Mouse (Mus musculus): Measurements from ENCODE around the gene Adgrv1. TPM values are rescaled to one million over a fixed set of nuclear protein-coding genes. Genes with fewer than 3 reads are reported as not detected.
"Not testable (repeated sequence)": the region's sequence is repeated elsewhere in the genome, so short reads cannot be mapped to it uniquely, and the experiment has no call there.

Gene Adgrv1
- polyA plus RNA-seq, 1 experiment from 2014 or later = 9.8 TPM

- not testable (repeated sequence) for H3K4me3 ChIP-seq (replicated peaks); H3K27ac ChIP-seq (replicated peaks); H3K4me2 ChIP-seq; H3K27me3 ChIP-seq (replicated peaks); H3K9me3 ChIP-seq (replicated peaks); H3K9ac ChIP-seq (replicated peaks); H3K4me1 ChIP-seq; ATAC-seq (ENCODE audit: low FRiP score); H3K36me3 ChIP-seq
- 86% methylated on average over 4 of the region's 4 CpGs for WGBS
Observed at GRCm38 (mm10) chr13:81267489-81267888, 365.5 kb downstream of the Adgrv1 start.

GRCm38 (mm10) chr13:81264465-81264864, 368.5 kb downstream of the Adgrv1 start:
- WGBS = 89% methylated on average over 1 of the region's 1 CpGs
- ATAC-seq (ENCODE audit: low FRiP score) = no peak
- no peaks in the 10 kb centered on the region for H3K27me3 ChIP-seq (replicated peaks)
- no peak overlapping the region for H3K27ac ChIP-seq (replicated peaks)
- H3K9me3 ChIP-seq (replicated peaks) = no peaks in the 10 kb centered on the region
- no peaks in the 10 kb centered on the region for H3K36me3 ChIP-seq
- no peak overlapping the region for H3K4me2 ChIP-seq
- no peak overlapping the region for H3K9ac ChIP-seq (replicated peaks)
- no peaks in the 10 kb centered on the region for H3K4me1 ChIP-seq
- H3K4me3 ChIP-seq (replicated peaks) = no peak overlapping the region

- Histone ChIP-seq H3K9me3 (replicated peaks) (no peaks in the 10 kb centered on the region), H3K9ac (replicated peaks) (no peak overlapping the region), H3K4me3 (replicated peaks) (no peak overlapping the region), H3K27me3 (replicated peaks) (no peaks in the 10 kb centered on the region), H3K36me3 (no peaks in the 10 kb centered on the region), H3K4me1 (no peaks in the 10 kb centered on the region), H3K27ac (replicated peaks) (no peak overlapping the region), H3K4me2 (no peak overlapping the region)
- 95% methylated on average over 2 of the region's 2 CpGs for WGBS
- no peak for ATAC-seq (ENCODE audit: low FRiP score)
Observed at GRCm38 (mm10) chr13:81241181-81241580, 391.8 kb downstream of the Adgrv1 start.

GRCm38 (mm10) chr13:81239836-81240235, 393.1 kb downstream of the Adgrv1 start:
- H3K4me1 ChIP-seq = no peaks in the 10 kb centered on the region
- no peaks in the 10 kb centered on the region for H3K9me3 ChIP-seq (replicated peaks)
- no peaks in the 10 kb centered on the region for H3K36me3 ChIP-seq
- H3K27ac ChIP-seq (replicated peaks) = no peak overlapping the region
- no peak overlapping the region for H3K4me3 ChIP-seq (replicated peaks)
- no peaks in the 10 kb centered on the region for H3K27me3 ChIP-seq (replicated peaks)
- WGBS = 95% methylated on average over 10 of the region's 10 CpGs
- H3K4me2 ChIP-seq = no peak overlapping the region
- H3K9ac ChIP-seq (replicated peaks) = no peak overlapping the region
- no peak for ATAC-seq (ENCODE audit: low FRiP score)

- Histone ChIP-seq H3K4me1 (no peaks in the 10 kb centered on the region), H3K9ac (replicated peaks) (no peak overlapping the region), H3K27me3 (replicated peaks) (no peaks in the 10 kb centered on the region), H3K4me2 (no peak overlapping the region), H3K4me3 (replicated peaks) (no peak overlapping the region), H3K9me3 (replicated peaks) (no peaks in the 10 kb centered on the region), H3K36me3 (no peaks in the 10 kb centered on the region), H3K27ac (replicated peaks) (no peak overlapping the region)
- ATAC-seq (ENCODE audit: low FRiP score) = no peak
- WGBS = 94% methylated on average over 3 of the region's 3 CpGs
Observed at GRCm38 (mm10) chr13:81239427-81239826, 393.5 kb downstream of the Adgrv1 start.

- WGBS = 94% methylated on average over 7 of the region's 7 CpGs
- ATAC-seq (ENCODE audit: low FRiP score) = no peak
- H3K4me3 ChIP-seq (replicated peaks) = no peak overlapping the region
- H3K27ac ChIP-seq (replicated peaks) = no peak overlapping the region
- H3K27me3 ChIP-seq (replicated peaks) = no peaks in the 10 kb centered on the region
- H3K4me2 ChIP-seq = no peak overlapping the region
- no peak overlapping the region for H3K9ac ChIP-seq (replicated peaks)
- no peaks in the 10 kb centered on the region for H3K4me1 ChIP-seq
- no peaks in the 10 kb centered on the region for H3K36me3 ChIP-seq
- no peaks in the 10 kb centered on the region for H3K9me3 ChIP-seq (replicated peaks)
Observed at GRCm38 (mm10) chr13:81238855-81239254, 394.1 kb downstream of the Adgrv1 start.

- H3K27ac ChIP-seq (replicated peaks) = no peak overlapping the region
- ATAC-seq (ENCODE audit: low FRiP score) = no peak
- WGBS = 88% methylated on average over 5 of the region's 5 CpGs
Observed at GRCm38 (mm10) chr13:81237947-81238346, 395.0 kb downstream of the Adgrv1 start.

GRCm38 (mm10) chr13:81236758-81237395, 396.1 kb downstream of the Adgrv1 start:
- no peaks in the 10 kb centered on the region for H3K36me3 ChIP-seq
- no peak for ATAC-seq (ENCODE audit: low FRiP score)
- no peak overlapping the region for H3K27ac ChIP-seq (replicated peaks)
- H3K4me3 ChIP-seq (replicated peaks) = no peak overlapping the region
- no peaks in the 10 kb centered on the region for H3K4me1 ChIP-seq
- no peaks in the 10 kb centered on the region for H3K9me3 ChIP-seq (replicated peaks)
- H3K27me3 ChIP-seq (replicated peaks) = no peaks in the 10 kb centered on the region
- H3K4me2 ChIP-seq = no peak overlapping the region
- WGBS = 83% methylated on average over 3 of the region's 3 CpGs
- no peak overlapping the region for H3K9ac ChIP-seq (replicated peaks)

More at GRCm38 (mm10) chr13:81237947-81238346, 395.0 kb downstream of the Adgrv1 start:
- Histone ChIP-seq H3K4me1 (no peaks in the 10 kb centered on the region), H3K4me2 (no peak overlapping the region), H3K36me3 (no peaks in the 10 kb centered on the region), H3K4me3 (replicated peaks) (no peak overlapping the region), H3K27me3 (replicated peaks) (no peaks in the 10 kb centered on the region), H3K9ac (replicated peaks) (no peak overlapping the region), H3K9me3 (replicated peaks) (no peaks in the 10 kb centered on the region)

GRCm38 (mm10) chr13:81234031-81234430, 398.9 kb downstream of the Adgrv1 start:
- no peak for ATAC-seq (ENCODE audit: low FRiP score)
- WGBS = 80% methylated on average over 2 of the region's 2 CpGs
- H3K9ac ChIP-seq (replicated peaks) = no peak overlapping the region
- no peaks in the 10 kb centered on the region for H3K9me3 ChIP-seq (replicated peaks)
- no peaks in the 10 kb centered on the region for H3K4me1 ChIP-seq
- H3K4me2 ChIP-seq = no peak overlapping the region
- H3K27ac ChIP-seq (replicated peaks) = no peak overlapping the region
- no peak overlapping the region for H3K4me3 ChIP-seq (replicated peaks)
- H3K27me3 ChIP-seq (replicated peaks) = no peaks in the 10 kb centered on the region
- H3K36me3 ChIP-seq = no peaks in the 10 kb centered on the region

- Histone ChIP-seq H3K4me1 (no peaks in the 10 kb centered on the region), H3K36me3 (no peaks in the 10 kb centered on the region), H3K27me3 (replicated peaks) (no peaks in the 10 kb centered on the region), H3K27ac (replicated peaks) (no peak overlapping the region), H3K4me3 (replicated peaks) (no peak overlapping the region), H3K9ac (replicated peaks) (no peak overlapping the region), H3K9me3 (replicated peaks) (no peaks in the 10 kb centered on the region), H3K4me2 (no peak overlapping the region)
- no peak for ATAC-seq (ENCODE audit: low FRiP score)
Observed at GRCm38 (mm10) chr13:81232839-81233238, 400.1 kb downstream of the Adgrv1 start.

- Histone ChIP-seq H3K4me1 (no peaks in the 10 kb centered on the region), H3K27me3 (replicated peaks) (no peaks in the 10 kb centered on the region), H3K9me3 (replicated peaks) (no peaks in the 10 kb centered on the region), H3K4me2 (no peak overlapping the region), H3K9ac (replicated peaks) (no peak overlapping the region), H3K4me3 (replicated peaks) (no peak overlapping the region), H3K36me3 (no peaks in the 10 kb centered on the region), H3K27ac (replicated peaks) (no peak overlapping the region)
- WGBS = 72% methylated on average over 4 of the region's 4 CpGs
- no peak for ATAC-seq (ENCODE audit: low FRiP score)
Observed at GRCm38 (mm10) chr13:81230161-81230560, 402.8 kb downstream of the Adgrv1 start.

GRCm38 (mm10) chr13:81223768-81224167, 409.2 kb downstream of the Adgrv1 start:
- Histone ChIP-seq H3K9me3 (replicated peaks) (no peaks in the 10 kb centered on the region), H3K27me3 (replicated peaks) (no peaks in the 10 kb centered on the region), H3K27ac (replicated peaks) (no peak overlapping the region), H3K4me3 (replicated peaks) (no peak overlapping the region), H3K4me2 (no peak overlapping the region), H3K36me3 (no peaks in the 10 kb centered on the region), H3K4me1 (no peaks in the 10 kb centered on the region), H3K9ac (replicated peaks) (no peak overlapping the region)
- 85% methylated on average over 3 of the region's 3 CpGs for WGBS
- ATAC-seq (ENCODE audit: low FRiP score) = no peak

GRCm38 (mm10) chr13:81222377-81222776, 410.6 kb downstream of the Adgrv1 start:
- Histone ChIP-seq H3K27ac (replicated peaks) (no peak overlapping the region), H3K4me3 (replicated peaks) (no peak overlapping the region), H3K4me2 (no peak overlapping the region), H3K9me3 (replicated peaks) (no peaks in the 10 kb centered on the region), H3K36me3 (no peaks in the 10 kb centered on the region), H3K4me1 (no peaks in the 10 kb centered on the region), H3K27me3 (replicated peaks) (no peaks in the 10 kb centered on the region), H3K9ac (replicated peaks) (no peak overlapping the region)
- WGBS = 77% methylated on average over 1 of the region's 1 CpGs
- ATAC-seq (ENCODE audit: low FRiP score) = no peak
